Mouse (Mus musculus): ENCODE data around the gene Aipl1. TPM values are rescaled to one million over a fixed set of nuclear protein-coding genes. Genes with fewer than 3 reads are reported as not detected.
"Not testable (repeated sequence)": the region's sequence is repeated elsewhere in the genome, so short reads cannot be mapped to it uniquely, and the experiment has no call there.

The Aipl1 gene
- total RNA-seq, 4 experiments from 2014 or later = not detected

GRCm38 (mm10) chr11:72016518-72017252 is 20.6 kb downstream of the Aipl1 start:
- DNase-seq (ENCODE audit: low spot score in 2 of 2) = no peak

DNA sequence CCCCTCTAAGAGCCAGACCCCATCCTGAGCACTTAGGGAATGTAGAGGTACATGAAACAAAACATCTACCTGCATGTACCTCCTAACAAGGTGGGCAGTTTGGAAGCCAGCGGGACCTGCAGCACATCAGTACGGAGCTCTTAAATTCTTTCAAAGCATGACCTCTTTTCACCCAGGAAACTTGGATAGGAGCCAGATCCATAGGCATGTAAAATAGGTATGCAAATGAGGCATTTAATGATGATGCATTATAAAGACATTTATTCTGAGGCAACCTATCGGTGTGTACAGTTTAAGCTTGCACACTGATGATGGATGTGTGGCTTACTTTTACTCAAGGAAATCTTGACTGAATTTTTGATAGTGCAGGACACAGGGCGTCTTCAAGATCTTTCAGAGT is 22.6 kb downstream of the Aipl1 start:
- DNase-seq (ENCODE audit: low spot score in 2 of 2) = no peak

- peak; percentile 39 to 42 for DNase-seq (ENCODE audit: low spot score in 2 of 2)
These were observed 25.4 kb downstream of the Aipl1 start for GRCm38 (mm10) chr11:72011955-72012354.

DNA sequence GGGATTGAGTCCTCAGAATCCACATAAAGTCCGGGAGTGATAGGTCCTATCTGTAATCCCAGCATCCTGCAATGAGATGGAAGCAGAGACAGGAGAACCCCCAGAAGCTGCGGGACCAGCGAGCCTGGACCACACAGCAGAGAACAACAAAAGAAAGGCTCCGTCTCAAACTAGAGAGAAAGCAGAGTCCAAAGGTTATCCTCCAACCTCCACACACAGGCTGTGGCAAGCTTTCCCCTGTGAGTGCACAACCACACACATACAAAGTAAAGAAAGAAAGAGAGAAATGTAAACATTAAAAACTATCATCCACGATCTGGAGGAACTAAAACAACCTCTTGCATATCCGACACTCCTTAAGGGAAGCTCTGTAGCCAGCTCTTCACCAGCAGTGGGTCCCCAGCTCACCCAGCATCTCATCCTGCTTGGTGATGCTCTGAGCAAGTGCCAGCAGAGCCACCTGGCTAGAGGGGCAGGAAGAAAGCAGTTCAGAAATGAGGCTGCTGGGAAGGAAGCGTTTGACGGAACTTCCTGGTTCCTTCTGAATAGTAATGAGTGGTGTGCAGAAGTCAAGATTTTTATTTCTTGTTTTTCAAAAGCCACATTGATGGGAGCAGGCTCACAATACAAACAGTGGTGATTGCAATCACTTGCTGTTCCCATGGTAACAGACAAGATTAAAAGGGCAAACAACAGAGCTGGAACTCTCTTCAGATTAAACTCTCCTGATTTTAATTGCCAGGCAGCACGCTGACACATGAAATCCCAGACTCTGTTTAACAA is 26.2 kb downstream of the Aipl1 start:
- no peak for DNase-seq (ENCODE audit: low spot score in 2 of 2)

DNA sequence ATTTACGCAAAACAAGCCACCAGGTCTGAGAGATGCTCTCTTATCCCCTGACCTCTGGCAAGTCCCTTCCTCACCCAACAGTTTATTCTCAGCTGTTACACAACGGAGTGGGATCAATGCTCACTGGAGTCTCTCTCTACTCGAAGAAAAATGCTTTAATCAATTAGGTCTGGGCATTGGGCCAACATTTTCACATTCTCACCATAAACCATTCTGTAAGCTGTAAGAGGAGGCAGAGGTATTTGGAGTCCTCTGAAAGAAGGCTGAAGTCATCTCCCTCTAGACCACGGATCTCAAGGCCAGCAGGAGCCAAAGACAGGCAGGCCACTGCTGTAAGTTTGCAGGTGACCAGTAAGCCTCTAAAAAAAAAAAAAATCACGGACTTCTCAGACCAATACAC is 26.9 kb downstream of the Aipl1 start:
- no peak for DNase-seq (ENCODE audit: low spot score in 2 of 2)

DNA sequence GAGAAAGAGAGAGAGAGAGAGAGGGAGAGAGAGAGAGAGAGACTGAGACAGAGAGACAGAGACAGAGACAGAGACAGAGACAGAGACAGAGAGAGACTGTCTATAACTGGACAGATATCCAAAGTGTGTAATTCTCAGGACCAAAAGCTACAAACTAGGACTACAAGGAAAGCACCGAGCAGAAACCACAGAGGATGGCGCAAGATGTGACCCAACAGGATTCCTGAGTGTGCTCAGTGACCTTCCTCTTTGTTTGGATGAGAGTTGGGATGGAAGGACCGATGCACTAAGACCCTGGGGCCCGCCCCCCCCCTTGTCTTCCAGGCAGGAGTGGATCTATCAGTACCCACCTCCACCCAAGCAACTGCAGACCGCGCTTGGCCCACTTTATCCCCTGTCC is 31.8 kb downstream of the Aipl1 start:
- DNase-seq (ENCODE audit: low spot score in 2 of 2) = no peak

DNA sequence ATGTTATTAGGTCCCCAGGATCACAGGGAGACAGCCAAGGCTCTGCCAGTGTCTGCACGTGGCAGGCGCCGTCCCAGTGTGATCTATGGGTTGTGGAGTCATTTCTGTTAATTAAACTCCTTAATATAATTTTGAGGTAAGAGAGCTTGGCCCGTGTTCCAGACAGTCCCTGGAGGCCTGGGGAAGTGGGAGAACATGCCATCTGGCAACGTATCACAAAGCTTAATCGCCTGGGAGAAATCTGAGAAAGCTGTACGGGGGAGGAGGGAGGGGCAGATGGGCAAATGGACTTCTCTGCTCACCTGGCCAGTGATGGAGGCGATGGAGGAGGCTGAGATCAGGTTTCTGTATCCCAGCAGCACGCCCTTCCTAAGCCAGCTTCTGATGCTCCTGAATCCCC is 34.1 kb downstream of the Aipl1 start:
- DNase-seq (ENCODE audit: low spot score in 2 of 2) = no peak

- peak in 1 of 2 experiments; percentile 24 for DNase-seq (ENCODE audit: low spot score in 2 of 2)
These were observed 35.0 kb downstream of the Aipl1 start for GRCm38 (mm10) chr11:72002138-72002853.

DNA sequence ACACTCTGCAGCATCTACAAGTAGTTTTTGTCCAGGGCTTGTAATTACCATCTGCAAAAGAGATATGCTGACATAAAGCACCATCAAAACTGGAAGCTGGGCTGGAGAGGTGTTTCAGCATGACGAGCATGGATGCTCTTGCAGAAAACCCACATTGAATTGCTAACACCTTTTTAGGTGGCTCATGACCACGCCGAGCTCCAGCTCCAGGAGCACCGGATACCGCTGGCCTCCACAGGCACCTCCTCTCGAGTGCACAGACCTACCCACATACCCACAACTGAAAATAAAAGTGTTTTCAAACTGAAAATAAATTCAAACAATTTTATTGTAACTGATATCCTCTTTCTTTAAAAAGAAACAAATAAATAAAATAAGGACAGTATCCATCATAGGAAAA is 37.1 kb downstream of the Aipl1 start:
- DNase-seq (ENCODE audit: low spot score in 2 of 2) = no peak

- DNase-seq (ENCODE audit: low spot score in 2 of 2) = no peak
These were observed 40.5 kb downstream of the Aipl1 start for GRCm38 (mm10) chr11:71996805-71997204.

GRCm38 (mm10) chr11:71995968-71996511 is 41.3 kb downstream of the Aipl1 start:
- peak; percentile 28 to 34 for DNase-seq (ENCODE audit: low spot score in 2 of 2)

- DNase-seq (ENCODE audit: low spot score in 2 of 2) = no peak
These were observed 44.9 kb downstream of the Aipl1 start for GRCm38 (mm10) chr11:71992438-71992837.

- DNase-seq (ENCODE audit: low spot score in 2 of 2) = no peak
These were observed 45.8 kb downstream of the Aipl1 start for GRCm38 (mm10) chr11:71991541-71991940.

- DNase-seq (ENCODE audit: low spot score in 2 of 2) = not testable (repeated sequence)
These were observed 47.9 kb downstream of the Aipl1 start for GRCm38 (mm10) chr11:71989407-71989806.

DNA sequence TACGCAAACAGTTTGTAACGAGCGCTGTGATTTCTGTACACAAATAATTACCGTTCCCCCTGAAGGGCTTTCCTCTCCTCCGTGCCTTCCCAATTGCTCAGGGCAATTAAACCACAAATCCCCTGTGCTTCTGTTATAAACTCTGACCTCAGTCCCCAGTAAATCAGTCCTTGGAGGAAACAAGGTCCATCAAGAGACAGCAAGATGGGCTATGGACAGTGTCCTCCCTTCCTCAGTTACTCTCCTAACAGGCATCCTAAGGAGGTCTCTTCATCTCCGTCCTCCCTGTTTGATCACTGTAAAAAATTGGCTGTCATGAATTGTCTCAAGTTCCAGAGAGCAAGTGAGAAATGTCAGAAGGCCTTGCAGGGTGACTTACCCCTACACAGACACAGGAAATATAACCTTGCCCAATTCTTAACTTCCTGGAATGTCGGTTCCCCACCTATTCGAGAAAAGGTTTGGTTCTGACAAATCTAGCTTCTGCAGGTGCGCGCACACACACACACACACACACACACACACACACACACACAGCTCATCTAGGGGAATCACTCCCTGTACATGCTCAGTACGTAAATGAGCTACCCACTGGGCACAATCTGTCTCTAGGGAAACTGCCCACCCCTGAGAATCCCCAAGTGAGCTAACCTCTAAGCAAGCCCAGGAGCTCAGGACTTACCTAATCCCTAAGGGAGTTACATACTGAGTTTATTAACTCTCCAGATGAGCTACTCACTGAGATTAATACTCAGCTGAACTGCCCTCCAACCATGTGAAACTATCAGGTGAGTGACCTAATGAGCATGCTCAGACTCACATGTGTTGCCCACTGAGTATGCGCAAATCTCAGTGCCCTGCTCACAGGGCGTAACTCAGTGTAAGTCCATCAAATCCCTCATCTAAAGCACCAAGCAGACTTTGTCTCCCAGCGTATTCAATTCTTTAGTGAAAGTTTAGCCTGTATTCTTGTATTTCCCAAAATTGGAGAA is 49.9 kb downstream of the Aipl1 start:
- no peak for DNase-seq (ENCODE audit: low spot score in 2 of 2)

DNA sequence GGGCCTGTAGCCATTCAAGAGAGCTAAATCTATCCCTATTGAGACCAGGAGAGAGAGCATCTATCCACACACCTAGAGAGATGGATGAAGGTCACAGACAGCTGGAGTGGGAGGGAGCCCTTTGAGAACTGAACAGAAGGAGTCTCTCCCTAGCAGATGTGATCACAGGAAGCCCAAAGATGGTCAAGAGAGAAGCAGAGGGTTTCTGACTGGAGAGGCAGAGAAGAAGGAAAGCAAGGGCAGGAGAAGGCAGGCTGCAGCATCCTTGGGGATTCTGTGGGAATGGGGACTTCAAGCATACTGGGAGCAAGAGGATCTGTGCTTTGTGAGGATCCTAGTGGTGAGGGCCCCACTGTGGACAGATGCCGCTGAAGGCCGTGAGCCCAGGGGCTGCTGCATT is 51.5 kb downstream of the Aipl1 start:
- DNase-seq (ENCODE audit: low spot score in 2 of 2) = no peak

GRCm38 (mm10) chr11:71985101-71985711 is 52.1 kb downstream of the Aipl1 start:
- no peak for DNase-seq (ENCODE audit: low spot score in 2 of 2)

DNA sequence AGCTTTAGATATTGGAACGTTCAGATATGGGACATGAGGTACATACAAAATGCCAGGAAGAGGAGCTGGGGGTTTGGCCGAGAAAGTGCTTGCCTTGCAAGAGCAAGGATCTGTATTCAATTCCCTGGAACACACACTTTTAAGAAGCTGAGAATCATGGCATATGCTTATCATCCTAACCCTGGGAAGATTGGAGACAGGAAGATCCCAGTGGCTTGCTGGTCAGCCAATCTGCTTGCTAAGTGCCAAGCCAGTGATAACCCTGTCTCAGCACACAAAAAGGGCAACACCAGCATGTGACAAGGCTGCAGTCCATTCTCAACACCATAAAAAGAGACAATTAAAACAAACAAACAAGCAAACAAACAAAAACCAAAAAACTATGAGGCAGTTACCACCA is 53.2 kb downstream of the Aipl1 start:
- DNase-seq (ENCODE audit: low spot score in 2 of 2) = no peak

Measured in gastrocnemius, adult 8-10 months (tissue).